Mouse (Mus musculus): ENCODE data around the gene Dtx4. TPM values are rescaled to one million over a fixed set of nuclear protein-coding genes. Genes with fewer than 3 reads are reported as not detected.

Gene Dtx4
- total RNA-seq, 2 experiments from 2014 or later = 6.8 to 8.1 TPM

DNA sequence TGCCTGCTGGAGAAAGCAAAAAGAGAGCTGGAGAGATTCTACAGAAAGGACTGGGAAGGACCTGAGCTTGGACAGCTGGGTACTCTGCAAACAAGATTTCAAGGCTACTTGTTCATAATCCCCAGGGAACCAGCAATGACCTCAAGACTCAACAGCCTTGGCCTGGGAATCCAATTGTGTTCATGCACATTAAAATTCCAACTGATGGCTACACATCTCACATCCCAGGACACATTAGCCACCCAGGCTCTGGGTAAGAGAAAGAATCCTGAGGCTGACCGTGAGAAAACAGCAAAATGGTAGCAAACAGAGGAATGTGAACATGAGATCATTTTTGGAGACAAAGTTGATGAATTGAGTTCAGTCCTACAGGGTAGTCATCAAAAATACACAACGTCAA lies 5.0 kb downstream of the Dtx4 start:
- DNase-seq (ENCODE audit: low spot score) = no peak

DNA sequence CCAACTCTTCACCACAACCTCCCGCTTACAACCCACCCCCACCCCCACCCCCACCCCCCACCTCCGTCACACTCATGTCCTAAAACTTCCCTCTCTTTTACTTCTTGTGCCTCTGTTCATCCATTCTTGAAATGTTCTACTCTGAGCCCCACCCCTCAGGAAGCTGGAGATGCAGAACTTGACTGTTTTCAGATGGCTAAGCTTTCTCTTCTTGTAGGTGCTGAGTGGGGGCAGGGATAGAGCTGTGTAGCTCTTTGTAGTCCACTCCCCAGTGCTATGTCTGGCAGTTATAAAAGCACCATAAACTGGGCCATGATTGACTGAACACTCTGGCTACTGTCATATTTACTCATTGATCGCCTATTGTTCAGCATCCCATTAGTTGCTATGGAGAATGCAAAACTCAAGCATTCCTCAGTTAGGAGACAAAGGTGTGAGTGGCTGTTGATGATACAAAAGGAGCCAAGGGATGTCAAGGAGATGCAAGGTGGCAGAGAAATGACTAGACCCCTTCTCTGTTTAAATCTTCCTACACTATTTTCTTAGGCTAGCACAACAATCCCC lies 6.2 kb downstream of the Dtx4 start:
- intact Hi-C loops (cut with DNase I) = no loop called here
- no peak for DNase-seq (ENCODE audit: low spot score)

More for the DNA sequence above, 5.0 kb downstream of the Dtx4 start:
- intact Hi-C loops (cut with DNase I) = no loop called here

DNA sequence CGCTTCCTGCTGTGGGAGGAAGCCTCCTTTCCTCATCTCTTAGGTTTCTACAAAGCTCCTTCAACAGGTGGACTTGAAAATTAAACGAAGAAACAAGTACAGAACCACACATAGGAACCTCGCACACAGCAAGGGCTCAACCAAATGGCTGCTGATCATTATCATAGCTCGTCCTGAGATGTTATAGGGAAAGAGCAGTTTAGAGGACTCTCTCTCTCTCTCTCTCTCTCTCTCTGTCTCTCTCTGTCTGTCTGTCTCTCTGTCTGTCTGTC lies 7.1 kb downstream of the Dtx4 start:
- DNase-seq (ENCODE audit: low spot score) = no peak
- intact Hi-C loops (cut with DNase I) = no loop called here

DNA sequence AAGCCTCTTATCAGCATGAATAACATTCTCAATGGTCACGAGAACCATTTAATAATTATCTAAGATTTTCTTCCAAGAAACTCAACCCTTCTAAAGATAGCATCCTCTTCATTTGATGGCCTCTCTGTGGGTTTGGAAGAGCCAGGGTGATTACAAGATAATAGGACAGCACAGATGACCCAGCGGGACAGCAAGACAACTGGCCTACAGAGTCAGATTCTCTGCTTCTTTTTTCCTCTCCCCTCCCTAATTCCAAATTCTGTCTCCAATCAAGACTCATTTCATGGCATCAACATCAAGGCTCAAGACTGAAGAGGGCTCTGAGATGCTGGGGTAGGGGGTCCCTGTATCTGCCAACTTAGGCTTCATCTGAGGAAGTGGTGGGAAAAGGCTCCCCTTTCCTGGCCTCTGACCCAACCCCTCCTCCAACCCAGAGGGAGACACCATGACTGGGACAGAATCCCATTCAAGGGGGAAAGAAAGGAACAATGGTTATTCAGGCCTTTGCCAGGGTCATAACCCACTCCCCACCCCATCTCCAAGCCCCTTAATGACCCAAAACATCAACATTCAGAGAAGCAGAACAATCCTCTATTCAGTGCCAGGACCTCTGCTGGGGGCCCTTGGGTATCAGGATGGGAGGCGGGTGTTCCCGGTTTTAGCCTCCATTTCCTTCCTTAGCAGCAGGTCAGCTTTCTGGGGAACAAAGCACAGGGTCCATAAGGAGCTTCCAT lies 7.6 kb downstream of the Dtx4 start:
- intact Hi-C loops (cut with DNase I) = no loop called here
- DNase-seq (ENCODE audit: low spot score) = no peak

DNA sequence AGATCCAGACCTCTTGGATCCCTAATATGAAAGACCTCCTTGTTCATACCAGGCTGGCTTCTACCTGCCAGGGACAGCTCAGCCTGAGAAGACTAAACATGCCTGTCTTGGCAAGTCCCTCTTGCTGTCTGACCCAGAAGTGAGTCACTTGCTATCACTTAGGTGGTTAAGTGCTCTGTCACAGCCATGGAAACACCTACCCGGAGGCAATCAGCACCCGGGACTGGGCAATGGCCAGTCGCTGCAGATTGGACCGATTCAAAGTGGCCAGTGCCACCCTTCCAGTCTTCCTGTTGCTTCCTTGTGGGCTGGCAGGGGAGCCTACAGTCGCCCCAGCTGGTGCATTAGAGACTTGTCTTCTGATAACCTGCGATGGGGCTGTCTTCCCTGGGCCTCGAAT lies 9.6 kb downstream of the Dtx4 start:
- no peak for DNase-seq (ENCODE audit: low spot score)

DNA sequence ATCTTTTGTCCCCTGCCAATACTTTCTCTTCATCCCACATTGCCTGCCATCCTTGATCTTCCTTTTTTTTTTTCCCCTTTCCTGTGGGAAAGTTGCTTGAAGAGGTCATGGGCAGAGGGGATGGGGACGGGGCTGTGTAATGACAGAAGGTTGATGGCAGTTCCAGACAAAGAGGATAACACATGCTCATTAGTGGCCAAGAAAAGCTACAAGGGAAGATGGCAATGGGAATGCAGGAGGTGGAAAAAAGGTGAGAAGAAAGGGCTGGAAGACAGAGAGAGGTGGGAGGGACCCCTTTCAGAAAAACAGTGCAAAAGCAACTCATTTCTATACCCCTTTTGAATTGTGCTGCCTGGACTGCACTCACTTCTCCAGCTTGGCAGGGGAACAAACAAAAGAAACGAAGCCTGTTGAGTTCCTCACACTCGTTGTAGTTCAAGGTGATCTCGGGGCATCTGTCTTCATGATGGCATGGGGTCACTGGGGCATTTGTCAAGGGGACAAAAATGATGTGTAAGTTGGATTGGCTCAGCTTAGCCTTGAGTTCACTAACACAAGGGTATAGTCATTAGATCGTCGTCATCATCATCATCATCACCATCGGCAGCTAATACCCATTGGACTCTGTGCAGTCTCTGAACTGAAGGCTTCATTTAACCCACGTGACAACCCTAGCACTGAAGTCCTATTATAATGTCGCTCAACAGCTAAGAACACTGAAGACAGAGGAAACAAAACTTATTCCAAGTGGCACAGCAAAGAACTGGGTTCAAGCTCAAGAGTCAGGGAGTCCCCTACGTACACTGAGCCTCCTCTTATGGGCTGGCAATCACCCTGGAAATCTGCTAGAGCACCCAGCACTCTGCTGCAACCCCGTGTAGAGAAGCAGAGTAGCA lies 11.3 kb downstream of the Dtx4 start:
- intact Hi-C loops (cut with DNase I) = no loop called here
- no peak for DNase-seq (ENCODE audit: low spot score)

More for the DNA sequence above, 9.6 kb downstream of the Dtx4 start:
- intact Hi-C loops (cut with DNase I) = no loop called here

DNA sequence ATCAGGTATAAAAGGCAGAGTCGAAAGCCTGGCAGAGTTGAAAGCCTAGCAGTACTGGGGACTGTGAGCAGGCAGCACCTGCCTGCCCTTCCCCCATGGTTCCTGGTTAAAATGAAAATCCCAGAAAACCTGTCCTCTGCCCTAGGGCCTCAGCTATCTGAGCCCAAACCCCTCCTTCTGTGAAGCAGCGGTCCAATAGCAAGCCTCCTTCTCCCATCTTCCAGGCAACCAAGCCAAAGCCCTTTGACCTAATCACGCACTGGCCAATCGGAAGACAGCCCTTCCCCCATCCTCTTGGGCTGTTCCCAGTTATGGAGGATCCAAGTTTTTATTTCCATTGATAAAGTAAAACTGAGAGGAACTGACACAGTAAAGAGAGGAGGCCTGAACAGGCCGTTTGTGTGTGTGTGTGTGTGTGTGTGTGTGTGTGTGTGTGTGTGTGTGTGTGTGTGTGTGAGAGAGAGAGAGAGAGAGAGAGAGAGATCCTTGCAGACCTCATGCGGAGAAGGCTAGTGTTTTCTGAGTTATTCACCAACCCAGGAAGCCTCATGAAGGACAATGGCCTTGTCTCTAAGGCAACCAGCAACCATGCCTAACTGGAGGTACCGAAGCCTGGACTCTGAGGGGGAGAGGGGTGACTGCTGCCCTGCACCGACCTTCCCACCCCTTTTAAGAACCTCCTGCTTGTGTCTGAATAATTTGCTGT lies 12.1 kb downstream of the Dtx4 start:
- DNase-seq (ENCODE audit: low spot score) = peak; percentile 31

DNA sequence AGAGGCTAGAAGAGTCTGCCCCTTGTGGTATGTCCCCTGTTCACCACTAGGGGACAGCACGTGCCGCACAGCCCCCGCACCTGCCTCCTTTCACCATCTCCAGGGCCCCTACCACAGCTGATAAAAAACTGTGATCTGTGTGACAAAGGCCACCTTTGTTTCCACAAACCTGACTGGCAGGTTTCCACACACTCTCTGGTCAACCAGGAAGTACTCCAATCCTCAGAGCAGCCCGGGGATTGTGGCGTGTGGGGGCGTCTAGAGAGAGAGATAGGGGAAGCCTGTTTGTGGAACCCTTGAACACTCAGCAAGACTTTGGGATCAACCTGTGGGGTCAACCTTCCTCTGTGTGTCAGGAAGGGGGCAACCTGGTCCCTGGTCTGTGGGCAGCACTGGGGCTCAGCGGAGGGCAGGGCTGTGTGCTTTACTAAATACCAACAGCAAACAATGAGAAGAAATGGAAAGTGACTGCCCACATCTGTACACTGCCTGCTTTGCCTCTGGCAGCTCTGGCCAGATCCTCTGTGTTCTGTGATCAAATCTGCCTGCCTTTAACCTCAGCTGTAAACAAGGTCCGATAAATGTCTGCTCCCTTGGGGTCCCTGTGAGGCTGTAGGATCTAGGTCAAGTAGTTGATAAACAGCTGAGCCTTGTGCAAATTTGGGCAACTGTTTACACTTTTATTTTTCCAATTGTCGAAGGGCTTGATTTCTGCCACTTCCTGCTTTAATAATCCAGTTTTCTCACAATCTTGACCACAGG lies 12.9 kb downstream of the Dtx4 start:
- intact Hi-C loops (cut with DNase I) = no loop called here
- DNase-seq (ENCODE audit: low spot score) = no peak

More for the DNA sequence above, 12.1 kb downstream of the Dtx4 start:
- intact Hi-C loops (cut with DNase I) = no loop called here

DNA sequence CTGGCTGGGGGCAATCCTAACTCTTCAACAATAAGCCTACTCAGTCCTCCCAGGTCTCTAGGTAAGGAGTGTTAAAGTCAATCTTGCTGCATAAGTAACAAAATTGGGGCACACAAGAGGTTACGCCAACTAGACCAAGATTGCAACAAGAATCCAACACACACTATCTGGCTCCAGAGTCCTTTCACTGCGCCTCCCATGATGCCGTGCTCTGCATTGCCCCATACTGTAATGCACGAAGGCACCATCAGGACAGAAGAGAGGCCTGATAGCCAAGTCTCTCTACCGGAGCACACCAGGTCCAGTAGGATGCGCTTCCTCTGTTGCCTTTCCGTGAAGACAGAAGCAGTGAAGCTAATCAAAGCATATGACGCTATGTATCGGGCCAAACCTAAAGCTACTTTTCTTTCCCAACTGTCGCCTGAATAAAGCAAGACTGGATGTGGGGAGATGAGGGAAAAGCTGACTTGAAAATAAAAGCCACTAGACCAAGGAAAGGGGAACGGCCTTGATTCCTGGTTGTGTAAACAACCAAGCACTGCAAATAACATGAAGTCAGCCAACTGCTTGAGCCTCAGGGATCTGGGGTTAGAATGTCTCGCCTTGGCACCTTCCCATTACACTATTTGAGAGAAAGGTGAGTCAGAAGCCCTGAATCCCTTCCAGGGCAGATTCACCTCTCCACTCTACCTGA lies 13.6 kb downstream of the Dtx4 start:
- intact Hi-C loops (cut with DNase I) = no loop called here
- DNase-seq (ENCODE audit: low spot score) = no peak

DNA sequence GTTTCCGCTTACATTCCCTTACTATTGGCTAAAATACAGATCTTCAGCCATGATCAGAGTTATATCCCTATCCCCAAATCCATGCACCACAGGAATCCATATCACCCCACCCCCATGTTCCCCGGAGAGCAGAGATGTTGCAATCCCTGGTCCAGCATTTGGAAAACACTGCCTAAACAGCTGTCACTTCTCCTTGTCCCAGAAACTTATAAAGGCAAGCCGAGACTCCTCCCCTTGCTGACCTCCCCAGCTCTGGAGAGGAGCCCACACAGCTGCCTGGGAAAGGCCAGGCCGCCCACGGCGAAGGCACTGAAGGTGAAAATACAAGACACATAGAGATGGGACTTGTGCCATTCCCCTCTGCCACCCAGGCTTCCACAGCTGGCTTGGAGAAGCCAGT lies 14.4 kb downstream of the Dtx4 start:
- peak; percentile 81 for DNase-seq (ENCODE audit: low spot score)
- intact Hi-C loops (cut with DNase I) = no loop called here

DNA sequence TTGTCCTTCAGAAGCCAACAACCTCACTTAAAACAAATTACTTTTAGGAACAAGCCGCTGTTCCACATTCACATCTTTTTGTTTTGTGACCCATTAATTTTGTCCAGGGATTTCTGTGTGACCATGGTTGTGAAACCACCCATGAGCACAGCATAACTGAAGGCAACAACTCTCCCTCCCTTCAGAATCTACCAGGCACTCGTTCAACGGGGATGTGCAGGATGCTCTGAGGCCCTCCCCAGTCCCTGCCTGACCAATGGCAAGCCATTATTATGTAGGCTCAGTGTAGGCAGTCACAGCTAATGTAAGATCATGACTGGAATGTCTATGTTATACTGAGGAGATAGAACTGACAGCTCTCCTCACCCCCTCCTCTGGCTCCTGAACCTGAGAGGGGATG lies 15.6 kb downstream of the Dtx4 start:
- intact Hi-C loops (cut with DNase I) = no loop called here
- DNase-seq (ENCODE audit: low spot score) = no peak

DNA sequence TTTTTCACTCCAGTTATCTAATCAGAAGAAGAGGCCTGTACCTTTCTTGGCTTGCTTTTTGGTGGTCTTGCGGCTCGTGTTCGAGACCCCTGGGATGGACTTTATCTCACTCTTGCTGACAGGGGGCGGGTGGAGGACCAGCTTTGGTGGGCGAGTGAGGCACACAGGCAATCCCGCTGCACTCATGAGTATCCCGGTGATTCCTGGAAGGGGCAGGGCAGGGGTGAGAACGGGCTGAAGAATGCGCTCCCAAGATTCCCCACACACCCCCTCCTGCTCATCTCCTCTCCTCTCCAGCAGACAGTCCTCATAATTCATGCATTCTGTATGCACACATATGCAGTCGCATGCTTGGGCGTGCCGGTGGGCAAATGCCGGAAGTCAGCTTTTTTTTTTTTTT lies 16.0 kb downstream of the Dtx4 start:
- intact Hi-C loops (cut with DNase I) = no loop called here
- no peak for DNase-seq (ENCODE audit: low spot score)

DNA sequence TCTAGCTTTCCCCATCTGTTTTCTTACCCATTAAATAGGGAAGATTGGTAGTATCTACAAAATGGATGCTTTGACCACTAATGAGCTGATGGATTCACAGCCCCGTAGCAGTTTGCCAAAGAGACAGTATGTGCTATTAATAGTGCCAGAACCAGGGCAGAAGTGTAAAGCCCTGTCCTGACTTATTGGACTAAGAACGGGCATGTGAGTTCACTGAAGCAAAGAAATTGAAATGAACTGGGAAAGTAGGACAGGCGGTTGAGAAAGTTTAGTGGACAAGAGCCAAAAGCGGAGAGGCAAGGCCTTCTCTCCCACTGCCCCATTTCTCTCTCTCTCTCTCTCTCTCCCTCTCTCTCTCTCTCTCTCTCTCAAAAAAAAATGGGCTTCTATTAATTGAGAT lies 17.0 kb downstream of the Dtx4 start:
- intact Hi-C loops (cut with DNase I) = no loop called here
- no peak for DNase-seq (ENCODE audit: low spot score)

DNA sequence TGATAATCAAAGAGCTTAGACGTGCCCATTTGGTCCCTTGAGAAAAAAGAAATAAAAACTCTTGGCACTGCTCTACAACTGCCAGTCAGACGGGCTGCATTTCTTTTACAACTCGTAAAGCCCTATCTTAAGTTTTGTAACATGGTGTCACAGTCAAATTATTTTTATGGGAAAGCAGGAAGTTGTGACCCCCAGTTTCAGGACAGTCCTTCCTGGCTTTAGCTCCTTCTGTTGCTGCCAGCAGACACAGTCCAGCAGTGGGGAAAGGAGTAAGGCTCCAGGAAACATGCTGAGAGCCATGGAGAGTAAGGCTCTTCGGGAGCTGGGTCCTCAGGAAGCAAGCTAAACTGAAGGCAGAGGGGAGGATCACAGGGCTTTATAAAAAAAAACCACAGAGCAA lies 17.5 kb downstream of the Dtx4 start:
- DNase-seq (ENCODE audit: low spot score) = peak; percentile 48
- intact Hi-C loops (cut with DNase I) = no loop called here

DNA sequence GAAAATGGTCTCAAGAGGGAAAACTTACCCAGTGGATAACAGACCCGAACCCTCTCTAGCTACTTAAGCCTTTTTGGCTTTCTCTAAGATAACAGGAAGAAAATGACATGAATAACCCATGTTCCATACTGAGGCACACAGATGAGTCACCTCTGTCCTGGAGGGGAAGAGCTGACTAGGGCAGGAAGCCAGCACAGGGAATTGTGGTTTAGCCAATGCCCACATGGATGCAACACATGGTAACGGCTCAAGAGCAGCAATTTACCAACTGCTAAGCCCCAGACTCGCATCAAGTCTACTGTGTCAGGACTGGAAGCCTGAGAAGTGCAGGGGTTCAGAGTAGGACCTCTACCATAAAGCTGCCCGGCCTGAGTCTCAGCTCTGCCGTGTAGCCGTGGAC lies 22.9 kb downstream of the Dtx4 start:
- intact Hi-C loops (cut with DNase I) = no loop called here
- no peak for DNase-seq (ENCODE audit: low spot score)

DNA sequence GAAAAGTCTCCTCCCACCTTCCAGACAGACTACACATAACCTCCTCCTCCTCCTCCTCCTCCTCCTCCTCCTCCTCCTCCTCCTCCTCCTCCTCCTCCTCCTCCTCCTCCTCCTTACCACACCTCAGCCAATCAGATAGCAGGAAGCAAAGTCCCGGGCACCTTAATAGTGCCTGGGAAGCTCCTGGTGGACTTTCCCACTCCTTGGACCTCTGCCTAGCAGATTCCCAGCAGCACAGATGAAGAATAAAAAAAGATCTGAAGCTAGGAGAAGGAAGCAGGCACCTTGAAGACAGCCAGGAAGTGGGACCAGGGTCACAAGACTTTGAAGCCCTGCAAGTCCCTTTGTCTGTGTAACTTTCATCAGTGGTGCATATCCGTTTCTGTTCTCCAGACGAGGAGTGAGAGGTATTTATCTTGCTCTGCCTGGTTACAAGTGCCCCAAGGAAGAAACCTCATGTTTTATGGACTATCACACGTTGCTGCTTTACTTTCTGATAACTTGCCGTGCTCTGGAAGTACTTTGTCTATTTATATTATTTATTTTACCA lies 24.5 kb downstream of the Dtx4 start:
- no peak for DNase-seq (ENCODE audit: low spot score)
- intact Hi-C loops (cut with DNase I) = no loop called here

DNA sequence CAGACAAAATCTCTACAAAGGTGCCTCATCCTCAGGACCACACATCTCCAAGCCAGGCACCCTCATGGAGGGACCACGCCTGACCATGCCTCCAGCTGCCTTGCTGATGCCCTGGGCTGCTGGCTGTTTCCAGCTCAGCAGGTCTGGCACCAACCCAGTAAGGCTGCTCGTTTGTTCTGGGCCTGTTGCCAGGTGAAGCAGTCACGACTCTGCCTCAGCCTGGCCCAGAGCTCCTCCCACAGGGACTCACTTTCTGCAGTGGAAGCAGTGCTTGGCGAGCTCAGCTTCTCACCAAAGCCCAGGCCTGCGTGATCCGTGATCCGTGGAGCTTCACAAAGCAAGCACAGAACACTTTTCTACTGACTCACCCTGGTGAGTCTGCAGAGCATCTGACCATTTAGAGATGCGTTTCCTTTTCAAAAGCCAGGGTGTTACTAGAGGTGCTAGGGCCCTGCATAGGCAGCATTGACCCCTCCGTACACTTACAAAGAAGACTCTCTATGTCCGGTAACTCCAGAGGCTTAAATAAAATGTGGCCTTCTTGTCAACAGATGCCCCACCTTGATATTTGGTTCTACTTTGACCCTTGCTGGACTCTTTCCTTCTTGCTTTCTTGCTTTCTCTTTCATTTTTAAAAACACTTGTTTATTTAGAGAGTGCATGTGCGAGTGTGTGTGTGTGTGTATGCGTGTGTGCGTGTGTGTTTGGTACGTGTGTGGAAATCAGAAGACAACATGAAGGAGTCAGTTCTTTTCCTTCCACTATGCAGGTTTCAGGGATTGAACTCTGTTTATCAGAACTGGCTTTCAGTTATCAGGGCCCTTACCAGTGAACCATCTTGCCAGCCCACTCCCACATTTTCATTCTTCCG lies 25.6 kb downstream of the Dtx4 start:
- DNase-seq (ENCODE audit: low spot score) = peak; percentile 73
- intact Hi-C loops (cut with DNase I) = no loop called here

DNA sequence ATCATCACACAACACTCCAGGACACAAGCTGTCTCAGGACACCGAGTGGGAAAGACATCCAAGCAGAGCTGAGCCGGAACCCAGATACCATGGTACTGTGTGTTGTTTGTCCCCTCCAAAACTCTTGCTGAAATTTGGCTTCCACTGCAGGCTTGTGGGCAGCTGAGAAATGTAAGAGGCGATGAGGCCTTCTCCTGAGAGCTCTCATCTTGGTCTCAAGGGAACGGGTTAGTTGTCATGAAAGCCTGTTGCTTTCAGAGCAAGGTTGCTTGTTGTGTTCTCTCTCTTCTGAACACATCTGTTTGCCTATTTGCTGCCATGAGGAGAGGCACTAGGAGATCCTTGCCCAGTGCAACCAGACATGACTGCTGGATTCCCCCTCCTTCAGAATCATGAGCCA lies 27.3 kb downstream of the Dtx4 start:
- no peak for DNase-seq (ENCODE audit: low spot score)
- intact Hi-C loops (cut with DNase I) = no loop called here

Data from heart, postnatal 25 days (tissue).